Mouse (Mus musculus): ENCODE measurements at regions not wholly inside any gene's neighbourhood (a gene's known extent, or its start where the extent isn't known, plus 50 kb on each side); places are given as distances from the start of the nearest gene placed in this dataset.

GRCm38 (mm10) chr13:107664197-107664596 is 380.0 kb upstream of the Smim15 start:
- TF ChIP-seq CTCF (conservative IDR thresholded peaks at IDR 0.05; ENCODE audit: low read length) (no peak), POU5F1 (IDR thresholded peaks at IDR 0.05; ENCODE audit: borderline replicate concordance, low read length) (no peak)

All from E14TG2a.4 (cell line).